Mouse (Mus musculus) bone marrow, adult 2 months (tissue): ENCODE results near the gene Chil4.

Source experiments
- CTCF ChIP-seq: fragments of 200-500 bp; IDR thresholded peaks from 2 replicates; pipeline ENCODE4 v1.5.1; 2011; ENCODE audit warnings: low read length, control low read depth; ENCODE audit not compliant: control insufficient read depth, insufficient read depth
- POLR2A ChIP-seq: fragments of 200-500 bp; IDR thresholded peaks from 2 replicates; pipeline ENCODE4 v1.6.1; 2011; ENCODE audit warnings: low read depth, mild to moderate bottlenecking, control low read depth, low read length, borderline replicate concordance; ENCODE audit not compliant: control insufficient read depth

DNA sequence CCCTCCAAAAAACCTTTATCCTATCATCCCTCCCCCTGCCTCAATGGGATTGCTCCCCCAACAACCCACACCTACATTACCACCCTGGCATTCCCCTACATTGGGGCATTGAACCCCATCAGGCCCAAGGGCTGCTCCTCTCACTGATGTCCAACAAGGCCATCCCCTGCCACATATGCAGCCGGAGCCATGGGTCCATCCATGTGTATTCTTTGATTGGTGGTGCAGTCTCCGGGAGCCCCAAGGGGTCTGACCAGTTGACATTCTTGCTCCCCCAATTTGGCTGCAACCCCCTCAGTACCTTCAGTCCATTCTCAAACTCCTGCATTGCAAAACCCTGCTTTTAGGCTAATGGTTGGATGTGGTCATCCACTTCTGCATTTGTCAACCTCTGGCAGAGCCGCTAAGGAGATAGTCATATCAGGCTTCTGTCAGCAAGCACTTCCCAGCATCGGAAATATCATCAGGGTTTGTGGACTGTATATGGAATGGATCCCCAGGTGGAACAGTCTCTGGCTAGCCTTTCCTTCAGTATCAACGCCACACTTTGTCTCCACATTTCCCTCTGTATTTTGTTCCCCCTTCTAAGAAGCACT, 20.0 kb upstream of the Chil4 start:
- TF ChIP-seq CTCF (no peak), POLR2A (no peak)
